Mouse (Mus musculus) forebrain, embryonic 15.5 days (tissue): ENCODE data around the gene Gpr179. TPM values are rescaled to one million over a fixed set of nuclear protein-coding genes. Genes with fewer than 3 reads are reported as not detected.
A peak's percentile ranks its signal among the peaks of the same experiment; 100 is the strongest.

Experiments used
- ATAC-seq: fragments of 200-750 bp; cut with Nextera tagmentation; replicated peaks from 2 replicates; pipeline ENCODE4 v1.8.0; 2017; ENCODE audit warnings: mild to moderate bottlenecking, moderate TSS enrichment, moderate library complexity
- H3K27ac ChIP-seq: fragments of 300-500 bp; sonication (generic); replicated peaks from 2 replicates; pipeline ENCODE4 v1.5.1; 2015; ENCODE audit warnings: mild to moderate bottlenecking, inconsistent platforms
- H3K27me3 ChIP-seq: fragments of 300-500 bp; sonication (generic); 2 replicates; pipeline ENCODE4 v1.6.1; 2015; ENCODE audit warnings: inconsistent platforms
- H3K36me3 ChIP-seq: fragments of 300-500 bp; sonication (generic); 2 replicates; pipeline ENCODE4 v1.6.1; 2015; ENCODE audit warnings: mild to moderate bottlenecking, inconsistent platforms
- H3K4me1 ChIP-seq: fragments of 300-500 bp; sonication (generic); 2 replicates; pipeline ENCODE4 v1.6.1; 2015; ENCODE audit warnings: inconsistent platforms
- H3K4me2 ChIP-seq: fragments of 300-500 bp; sonication (generic); replicated peaks from 2 replicates; pipeline ENCODE4 v1.6.1; 2015; ENCODE audit warnings: mild to moderate bottlenecking, inconsistent platforms
- H3K4me3 ChIP-seq: fragments of 300-500 bp; sonication (generic); 2 replicates; pipeline ENCODE4 v1.5.1; 2015; ENCODE audit warnings: mild to moderate bottlenecking, inconsistent platforms
- H3K9ac ChIP-seq: fragments of 300-500 bp; sonication (generic); replicated peaks from 2 replicates; pipeline ENCODE4 v1.6.1; 2015; ENCODE audit warnings: mild to moderate bottlenecking, inconsistent platforms
- H3K9me3 ChIP-seq: fragments of 300-500 bp; sonication (generic); 2 replicates; pipeline ENCODE4 v1.6.1; 2016; ENCODE audit warnings: inconsistent platforms
- WGBS: fragments of 180-500 bp; shearing (Covaris S2); methylation state at CpG from one replicate; pipeline ENCODE4 v1.1.7; 2015; ENCODE audit warnings: mixed read lengths; 5-methylcytosine and 5-hydroxymethylcytosine counted together
- polyA plus RNA-seq: library from polyadenylated mRNA; unstranded; fragments of >200 nt; fragmentation: Nextera tagmentation; extraction: Ambion mirVana; gene quantifications from 2 replicates; pipeline ENCODE4 v1.2.1, GENCODE M21; 2015

The Gpr179 gene
- polyA plus RNA-seq, 1 experiment from 2014 or later = 0.33 TPM

DNA sequence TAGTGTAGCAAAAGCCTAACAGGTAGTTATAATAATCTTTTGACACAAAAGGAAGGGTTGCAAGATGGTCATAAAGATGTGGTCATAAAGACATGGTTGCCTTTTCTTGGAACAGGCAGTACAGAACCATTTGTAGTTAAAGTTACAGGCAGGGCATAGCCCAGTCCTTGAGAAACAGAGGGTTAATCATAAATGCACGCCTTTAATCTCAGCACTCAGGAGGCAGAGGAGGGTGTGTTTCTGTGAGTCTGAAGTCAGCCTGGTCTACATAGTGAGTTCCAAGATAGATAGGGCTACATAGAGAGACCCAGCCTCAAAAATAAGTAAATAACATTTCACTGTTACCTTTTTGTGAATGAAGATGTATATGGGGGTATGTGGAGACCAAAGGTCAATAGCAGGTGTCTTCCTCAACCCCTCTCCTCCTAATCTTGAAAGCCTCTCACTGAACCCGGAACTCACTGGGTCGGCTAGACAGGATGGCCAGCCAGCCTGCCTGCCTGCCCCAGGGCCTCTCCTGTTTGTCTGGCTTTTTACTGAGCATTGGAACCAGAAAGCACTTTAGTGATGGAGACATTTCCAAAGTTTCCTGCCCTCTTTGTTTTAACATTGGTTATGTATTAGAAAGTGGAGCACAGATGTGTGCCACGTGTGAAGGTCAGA, 1.2 kb upstream of the Gpr179 start:
- Histone ChIP-seq H3K36me3 (no peaks in the 10 kb centered on the region), H3K27me3 (no peaks in the 10 kb centered on the region), H3K4me3 (no peak overlapping the region), H3K4me2 (no peak overlapping the region), H3K27ac (no peak overlapping the region), H3K4me1 (peaks cover 13% of the 10 kb centered on the region), H3K9ac (no peak overlapping the region), H3K9me3 (no peaks in the 10 kb centered on the region)
- no peak for ATAC-seq
- 79% methylated on average over 4 of the region's 4 CpGs for WGBS

DNA sequence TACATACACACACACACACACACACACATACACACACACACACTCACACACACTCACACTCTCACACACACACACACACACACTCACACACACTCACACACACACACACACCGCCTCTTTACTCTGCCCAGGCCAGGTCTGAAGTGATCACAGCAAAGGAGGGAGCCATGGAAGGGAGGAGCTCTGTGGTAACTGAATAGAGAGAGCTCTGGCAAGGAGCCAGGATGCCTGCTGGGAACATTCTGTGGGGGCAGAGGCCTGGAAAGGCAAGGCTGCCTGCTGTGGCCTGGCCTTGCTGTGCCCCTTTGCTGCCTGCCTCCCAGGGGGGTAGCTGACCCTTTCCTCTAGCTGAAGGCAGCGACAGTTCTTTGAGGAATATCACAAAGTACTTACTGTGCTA, 1.8 kb downstream of the Gpr179 start:
- Histone ChIP-seq H3K27ac (peak overlapping the region; percentile 47), H3K27me3 (no peaks in the 10 kb centered on the region), H3K4me3 (no peak overlapping the region), H3K36me3 (no peaks in the 10 kb centered on the region), H3K9me3 (no peaks in the 10 kb centered on the region), H3K9ac (no peak overlapping the region), H3K4me1 (peaks cover 13% of the 10 kb centered on the region), H3K4me2 (no peak overlapping the region)
- 0% methylated on average over 2 of the region's 2 CpGs for WGBS
- peak; percentile 80 for ATAC-seq

DNA sequence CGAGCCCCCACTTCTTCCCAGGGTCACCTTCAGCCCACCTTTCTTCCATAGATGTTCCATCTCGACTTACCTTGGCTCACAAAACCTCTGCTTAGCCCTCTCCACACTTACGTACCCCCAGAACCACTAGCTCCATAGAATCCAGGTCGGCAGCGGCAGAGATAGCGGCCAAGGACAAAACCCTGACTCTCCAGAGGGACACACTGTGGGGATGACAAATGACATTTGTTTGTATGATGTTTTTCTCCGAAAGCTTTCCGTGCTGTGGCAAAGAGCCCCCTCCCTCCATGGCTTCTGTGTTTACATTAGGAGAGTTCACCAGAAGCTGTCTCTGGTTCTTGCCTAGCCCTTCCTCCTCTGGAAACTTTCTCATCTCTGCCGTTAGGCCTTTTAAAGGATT, 4.6 kb downstream of the Gpr179 start:
- Histone ChIP-seq H3K9ac (no peak overlapping the region), H3K27ac (no peak overlapping the region), H3K4me2 (no peak overlapping the region), H3K36me3 (no peaks in the 10 kb centered on the region), H3K4me3 (no peak overlapping the region), H3K9me3 (no peaks in the 10 kb centered on the region), H3K4me1 (peaks cover 17% of the 10 kb centered on the region), H3K27me3 (no peaks in the 10 kb centered on the region)
- WGBS = 90% methylated on average over 9 of the region's 9 CpGs
- no peak for ATAC-seq

DNA sequence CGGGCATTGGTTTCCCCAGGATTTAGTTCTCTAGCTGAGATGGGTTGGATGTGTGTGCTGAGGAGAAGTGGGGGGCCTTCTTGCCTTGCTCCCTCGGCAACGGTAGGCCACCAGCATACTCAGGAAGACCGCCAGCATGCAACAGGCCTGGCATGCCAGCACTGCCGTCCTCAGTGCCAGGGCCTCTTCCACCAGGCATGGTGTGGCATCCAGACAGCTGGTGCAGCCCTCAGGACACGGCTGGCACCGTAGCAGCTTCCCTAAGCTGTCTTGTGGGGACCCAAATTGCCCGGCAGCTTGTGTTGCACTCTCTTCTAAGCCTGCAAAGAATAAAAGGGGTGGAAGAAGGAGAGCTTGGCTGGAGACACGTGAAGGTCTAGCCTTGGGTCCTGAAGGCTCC, 5.5 kb downstream of the Gpr179 start:
- H3K4me1 ChIP-seq = peaks cover 17% of the 10 kb centered on the region
- ATAC-seq = no peak
- no peak overlapping the region for H3K27ac ChIP-seq
- H3K27me3 ChIP-seq = no peaks in the 10 kb centered on the region
- no peaks in the 10 kb centered on the region for H3K9me3 ChIP-seq
- H3K4me3 ChIP-seq = no peak overlapping the region
- H3K4me2 ChIP-seq = no peak overlapping the region
- 78% methylated on average over 9 of the region's 9 CpGs for WGBS
- no peak overlapping the region for H3K9ac ChIP-seq
- H3K36me3 ChIP-seq = no peaks in the 10 kb centered on the region

DNA sequence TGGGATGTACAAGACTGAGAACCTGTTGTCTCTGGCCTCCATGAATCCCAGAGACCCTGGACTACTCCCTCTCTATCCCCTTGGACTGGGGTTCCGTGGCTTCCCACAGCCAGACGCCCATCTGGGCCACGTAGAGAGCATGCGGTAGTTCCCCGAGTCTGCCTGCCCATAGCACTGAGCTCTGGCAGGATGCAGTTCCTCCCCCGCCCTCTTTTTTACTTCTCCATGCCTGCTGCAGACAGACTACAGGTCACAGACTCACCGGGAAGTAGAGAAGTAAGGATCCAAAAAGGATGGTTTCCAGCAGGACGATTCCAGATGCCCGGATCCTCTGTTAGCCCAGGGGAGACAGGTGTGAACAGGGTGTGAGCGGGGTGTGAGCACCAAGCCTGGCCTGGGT, 6.4 kb downstream of the Gpr179 start:
- no peak for ATAC-seq
- H3K4me1 ChIP-seq = peaks cover 15% of the 10 kb centered on the region
- no peak overlapping the region for H3K4me3 ChIP-seq
- H3K27ac ChIP-seq = no peak overlapping the region
- no peak overlapping the region for H3K4me2 ChIP-seq
- whole genome bisulfite sequencing = 88% methylated on average over 10 of the region's 10 CpGs
- no peaks in the 10 kb centered on the region for H3K36me3 ChIP-seq
- H3K9me3 ChIP-seq = no peaks in the 10 kb centered on the region
- no peaks in the 10 kb centered on the region for H3K27me3 ChIP-seq
- H3K9ac ChIP-seq = no peak overlapping the region

DNA sequence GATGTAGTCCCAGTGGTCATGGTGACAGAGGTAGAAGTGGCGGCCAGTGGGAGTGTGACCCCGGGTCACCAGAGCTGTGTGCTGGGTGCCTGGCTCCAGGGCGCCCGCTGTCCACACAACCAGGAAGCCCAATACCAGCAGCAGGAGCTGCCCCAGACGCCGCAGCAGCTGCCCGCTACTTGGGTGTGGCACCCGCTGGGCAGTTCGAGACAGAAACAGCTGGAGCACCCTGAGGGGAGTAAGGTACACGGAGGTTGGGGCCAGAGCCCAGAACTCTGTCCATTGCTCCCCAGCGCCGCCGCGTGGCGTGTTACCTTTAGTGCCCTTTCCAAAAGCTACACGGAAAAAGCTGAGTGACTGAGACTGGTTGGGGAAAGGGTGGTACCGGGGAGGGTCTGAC, 8.3 kb downstream of the Gpr179 start:
- no peak overlapping the region for H3K4me3 ChIP-seq
- WGBS = 33% methylated on average over 17 of the region's 17 CpGs
- H3K9ac ChIP-seq = no peak overlapping the region
- H3K4me1 ChIP-seq = peaks cover 9% of the 10 kb centered on the region
- ATAC-seq = no peak
- no peak overlapping the region for H3K4me2 ChIP-seq
- no peaks in the 10 kb centered on the region for H3K36me3 ChIP-seq
- H3K27me3 ChIP-seq = no peaks in the 10 kb centered on the region
- H3K27ac ChIP-seq = no peak overlapping the region
- no peaks in the 10 kb centered on the region for H3K9me3 ChIP-seq

DNA sequence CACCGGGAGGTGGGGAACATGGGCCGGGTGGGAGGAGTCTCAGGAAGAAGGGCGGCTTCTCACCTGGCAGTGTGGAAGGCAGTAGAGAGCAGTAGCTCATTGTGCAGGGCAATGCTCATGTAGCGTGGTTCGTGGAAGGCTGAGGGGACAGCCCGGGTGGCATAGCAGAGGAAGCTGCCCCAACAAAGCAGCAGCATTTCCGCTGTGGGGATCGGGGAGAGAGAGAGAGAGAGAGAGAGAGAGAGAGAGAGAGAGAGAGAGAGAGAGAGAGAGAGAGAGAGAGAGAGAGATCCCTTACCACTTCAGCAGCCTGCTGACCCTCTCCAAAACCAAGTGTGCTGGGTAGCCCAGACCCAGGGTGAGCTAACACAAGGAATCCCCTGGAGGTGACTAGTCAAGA, 8.7 kb downstream of the Gpr179 start:
- Histone ChIP-seq H3K4me1 (peaks cover 14% of the 10 kb centered on the region), H3K27ac (no peak overlapping the region), H3K27me3 (no peaks in the 10 kb centered on the region), H3K9ac (no peak overlapping the region), H3K4me3 (no peak overlapping the region), H3K9me3 (no peaks in the 10 kb centered on the region), H3K4me2 (no peak overlapping the region), H3K36me3 (no peaks in the 10 kb centered on the region)
- no peak for ATAC-seq
- 41% methylated on average over 8 of the region's 8 CpGs for WGBS

DNA sequence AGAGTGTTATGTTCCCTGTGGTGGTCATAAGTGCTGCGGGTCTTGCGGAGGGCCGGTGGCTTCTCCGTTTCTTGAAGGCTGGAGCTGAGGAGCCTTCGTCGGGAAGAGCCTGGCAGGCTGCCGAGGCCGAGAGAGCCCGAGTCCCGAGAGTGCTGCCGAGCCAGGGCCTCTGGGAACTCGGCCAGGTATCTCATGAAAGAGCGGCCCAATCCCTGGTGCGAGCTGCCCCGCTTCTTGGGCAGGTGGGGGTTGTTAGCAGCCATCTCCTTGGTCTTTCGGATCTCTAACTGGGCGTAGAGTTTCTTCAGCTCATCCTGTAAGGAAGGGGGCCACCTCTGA, 12.9 kb downstream of the Gpr179 start:
- H3K4me2 ChIP-seq = peak overlapping the region; percentile 29
- peak overlapping the region; percentile 45; the same call in 1 of the 2 replicates for H3K27ac ChIP-seq
- no peak for ATAC-seq

DNA sequence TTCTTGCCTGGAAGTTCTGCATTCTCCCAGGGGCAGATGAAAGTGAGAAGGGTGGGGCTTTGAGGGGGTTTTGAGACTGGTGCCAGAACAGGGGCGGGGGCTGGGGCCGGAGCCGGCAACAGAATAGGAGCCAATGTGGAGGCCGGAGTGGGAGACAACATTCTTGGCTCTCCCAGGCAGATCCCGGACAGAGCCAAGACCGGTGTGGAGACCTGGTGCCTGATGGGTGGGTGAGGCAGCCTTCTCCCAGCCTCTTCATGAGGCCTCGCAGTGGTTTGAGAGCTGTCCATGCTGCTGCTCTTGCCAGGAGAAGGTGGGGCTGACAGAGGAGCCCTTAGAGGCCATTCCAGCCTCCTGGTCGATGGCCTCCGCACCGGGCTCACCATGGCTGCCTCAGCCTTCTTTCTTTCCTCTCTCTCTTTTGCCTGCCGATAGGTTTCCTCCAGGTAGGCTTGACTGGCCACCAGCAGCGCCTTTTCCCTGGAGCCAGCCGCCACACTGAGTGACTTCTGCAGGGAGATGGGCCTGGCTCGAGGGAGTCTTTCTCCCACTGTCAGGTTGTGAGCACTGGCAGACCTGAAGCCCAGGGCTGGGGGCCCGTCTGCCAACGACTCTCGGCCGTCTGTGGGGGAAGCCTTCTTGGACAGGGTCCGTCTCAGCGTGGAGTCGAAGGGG, 13.4 kb downstream of the Gpr179 start:
- WGBS = 42% methylated on average over 21 of the region's 21 CpGs
- H3K4me3 ChIP-seq = peak overlapping the region; percentile 5; the same call in 1 of the 2 replicates
- H3K4me2 ChIP-seq = peak overlapping the region; percentile 29
- no peaks in the 10 kb centered on the region for H3K27me3 ChIP-seq
- H3K9me3 ChIP-seq = no peaks in the 10 kb centered on the region
- ATAC-seq = no peak; the same call in 1 of the 2 replicates
- H3K27ac ChIP-seq = peak overlapping the region; percentile 45; the same call in 1 of the 2 replicates
- H3K4me1 ChIP-seq = peaks cover 10% of the 10 kb centered on the region
- H3K9ac ChIP-seq = peak overlapping the region; percentile 25; the same call in 1 of the 2 replicates
- H3K36me3 ChIP-seq = no peaks in the 10 kb centered on the region

More for the DNA sequence above, 12.9 kb downstream of the Gpr179 start:
- peak overlapping the region; percentile 25; the same call in 1 of the 2 replicates for H3K9ac ChIP-seq
- no peaks in the 10 kb centered on the region for H3K9me3 ChIP-seq
- peaks cover 14% of the 10 kb centered on the region for H3K4me1 ChIP-seq
- H3K4me3 ChIP-seq = peak overlapping the region; percentile 5; the same call in 1 of the 2 replicates
- H3K27me3 ChIP-seq = no peaks in the 10 kb centered on the region
- H3K36me3 ChIP-seq = no peaks in the 10 kb centered on the region
- 26% methylated on average over 17 of the region's 17 CpGs for WGBS

DNA sequence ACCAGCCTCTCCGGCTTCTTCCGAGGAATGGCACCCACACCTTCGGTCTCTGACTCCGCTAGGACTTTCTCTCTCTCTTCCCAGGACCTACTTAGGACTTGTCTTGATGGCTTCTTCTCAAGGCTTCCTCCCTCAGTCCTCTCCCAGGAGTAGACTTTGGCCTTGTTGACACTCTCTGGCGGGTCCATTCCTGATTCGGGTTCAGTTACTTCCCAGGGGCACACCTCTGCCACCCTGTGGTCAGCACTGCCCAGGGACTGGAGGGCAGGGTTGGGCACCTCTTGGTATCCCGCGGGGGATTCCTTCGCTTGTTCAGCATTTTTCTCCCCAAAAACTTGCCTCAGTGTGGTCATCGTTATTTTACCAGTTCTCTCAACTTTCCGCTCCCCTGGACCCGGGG, 14.5 kb downstream of the Gpr179 start:
- 90% methylated on average over 12 of the region's 12 CpGs for WGBS
- no peak for ATAC-seq
- H3K27me3 ChIP-seq = no peaks in the 10 kb centered on the region
- H3K27ac ChIP-seq = no peak overlapping the region
- no peaks in the 10 kb centered on the region for H3K9me3 ChIP-seq
- no peak overlapping the region for H3K4me3 ChIP-seq
- H3K4me2 ChIP-seq = no peak overlapping the region
- peaks cover 10% of the 10 kb centered on the region for H3K4me1 ChIP-seq
- H3K36me3 ChIP-seq = no peaks in the 10 kb centered on the region
- no peak overlapping the region for H3K9ac ChIP-seq

DNA sequence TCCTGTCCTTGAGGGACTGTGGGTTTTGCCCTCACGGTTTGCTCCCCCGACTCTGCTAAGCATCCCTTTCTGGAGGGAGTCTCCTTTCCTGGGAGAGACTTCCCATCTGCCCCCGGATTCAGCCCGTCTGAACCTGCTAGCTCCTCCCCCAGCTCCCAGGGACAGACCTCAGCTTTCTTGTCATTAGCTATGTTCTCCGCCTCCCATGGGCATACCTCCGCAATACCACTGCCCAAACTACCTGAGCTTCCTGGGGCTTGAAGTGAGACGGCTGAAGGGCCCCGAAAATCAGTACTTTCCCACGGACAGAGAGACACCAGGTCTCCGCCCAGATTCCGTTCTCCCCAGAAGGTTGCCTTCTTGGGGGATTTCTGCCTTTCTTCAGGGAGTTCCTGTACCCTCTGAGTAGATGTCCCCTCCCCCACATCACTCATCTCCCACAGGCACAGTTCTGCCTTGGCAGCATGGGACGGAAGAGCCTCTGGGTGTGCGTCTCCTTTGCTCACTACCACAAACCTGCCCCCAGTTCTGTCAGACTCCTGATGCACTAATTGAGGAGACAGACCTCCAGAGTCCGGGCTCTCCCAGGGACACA, 15.0 kb downstream of the Gpr179 start:
- Histone ChIP-seq H3K9me3 (no peaks in the 10 kb centered on the region), H3K36me3 (no peaks in the 10 kb centered on the region), H3K27ac (no peak overlapping the region), H3K9ac (no peak overlapping the region), H3K4me2 (no peak overlapping the region), H3K4me1 (peaks cover 10% of the 10 kb centered on the region), H3K4me3 (no peak overlapping the region), H3K27me3 (no peaks in the 10 kb centered on the region)
- 75% methylated on average over 14 of the region's 14 CpGs for WGBS
- no peak for ATAC-seq

DNA sequence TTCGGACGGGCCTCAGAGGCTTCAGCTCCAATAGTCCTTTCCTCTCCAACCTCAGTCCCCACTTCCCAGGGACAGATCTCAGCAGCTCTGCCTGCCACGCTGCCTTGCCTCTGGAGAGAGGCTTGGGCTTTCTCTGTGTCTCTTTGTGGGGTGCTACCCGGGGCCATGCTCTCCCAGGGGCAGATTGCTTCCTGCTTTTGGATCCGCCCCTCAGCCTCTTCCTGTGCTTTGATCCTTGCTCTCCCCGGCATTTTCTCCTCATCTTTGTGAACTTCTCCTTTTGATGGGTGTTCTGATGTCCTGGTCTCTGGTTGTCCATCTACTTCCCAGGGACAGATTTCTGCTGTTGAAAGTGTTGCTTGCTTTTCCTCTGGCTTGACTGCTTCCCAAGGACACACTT, 15.6 kb downstream of the Gpr179 start:
- WGBS = 59% methylated on average over 6 of the region's 6 CpGs
- no peak overlapping the region for H3K27ac ChIP-seq

More for the DNA sequence above, 15.6 kb downstream of the Gpr179 start:
- Histone ChIP-seq H3K9ac (no peak overlapping the region), H3K4me3 (no peak overlapping the region), H3K36me3 (no peaks in the 10 kb centered on the region), H3K9me3 (no peaks in the 10 kb centered on the region), H3K4me1 (peaks cover 10% of the 10 kb centered on the region), H3K27me3 (no peaks in the 10 kb centered on the region), H3K4me2 (no peak overlapping the region)
- no peak for ATAC-seq
